Mouse (Mus musculus): ENCODE measurements around the gene Tmem132a. TPM values are rescaled to one million over a fixed set of nuclear protein-coding genes. Genes with fewer than 3 reads are reported as not detected.

Tmem132a gene
- total and polyA plus RNA-seq, 3 experiments, result 10.7 to 12.0 (median 11.5) TPM

- H3K4me3 ChIP-seq, result no peak overlapping the region
- H3K36me3 ChIP-seq (ENCODE audit: control insufficient read depth, insufficient read depth, low read length), result no peaks in the 10 kb centered on the region
- H3K79me2 ChIP-seq (replicated peaks; ENCODE audit: control insufficient read depth, insufficient read depth, low read length), result no peaks in the 10 kb centered on the region
- no peak for DNase-seq
- intact Hi-C loops (cut with DNase I), result no loop called here
- no peaks in the 10 kb centered on the region for H3K27me3 ChIP-seq (ENCODE audit: control insufficient read depth, insufficient read depth, low read length)
- 40% methylated on average over 2 of the region's 2 CpGs for WGBS
- no peak overlapping the region for H3K27ac ChIP-seq
- no peak overlapping the region for H3K9ac ChIP-seq (ENCODE audit: low read depth, low read length)
- no peaks in the 10 kb centered on the region for H3K4me1 ChIP-seq (ENCODE audit: control insufficient read depth, insufficient read depth, low read length)
- TF ChIP-seq POLR2A (IDR thresholded peaks at IDR 0.05; ENCODE audit: insufficient read depth, low read depth, low read length), result no peak
- no peak for TF ChIP-seq CTCF (IDR thresholded peaks at IDR 0.05)
- TF ChIP-seq EP300 (IDR thresholded peaks at IDR 0.05; ENCODE audit: insufficient read depth, low read depth, low read length), result no peak
Measured at GRCm38 (mm10) chr19:10856520-10856919, 13.2 kb downstream of the Tmem132a start.

- 90% methylated on average over 3 of the region's 3 CpGs for WGBS
- Histone ChIP-seq H3K36me3 (ENCODE audit: control insufficient read depth, insufficient read depth, low read length) (no peaks in the 10 kb centered on the region), H3K27ac (no peak overlapping the region), H3K4me1 (ENCODE audit: control insufficient read depth, insufficient read depth, low read length) (no peaks in the 10 kb centered on the region), H3K79me2 (replicated peaks; ENCODE audit: control insufficient read depth, insufficient read depth, low read length) (no peaks in the 10 kb centered on the region), H3K4me3 (no peak overlapping the region), H3K27me3 (ENCODE audit: control insufficient read depth, insufficient read depth, low read length) (no peaks in the 10 kb centered on the region), H3K9ac (ENCODE audit: low read depth, low read length) (no peak overlapping the region)
- DNase-seq, result no peak
- TF ChIP-seq CTCF (IDR thresholded peaks at IDR 0.05), result no peak
- no peak for TF ChIP-seq POLR2A (IDR thresholded peaks at IDR 0.05; ENCODE audit: insufficient read depth, low read depth, low read length)
- TF ChIP-seq EP300 (IDR thresholded peaks at IDR 0.05; ENCODE audit: insufficient read depth, low read depth, low read length), result no peak
- intact Hi-C loops (cut with DNase I), result no loop called here
Measured at GRCm38 (mm10) chr19:10855422-10855821, 14.3 kb downstream of the Tmem132a start.

- Histone ChIP-seq H3K79me2 (replicated peaks; ENCODE audit: control insufficient read depth, insufficient read depth, low read length) (no peaks in the 10 kb centered on the region), H3K36me3 (ENCODE audit: control insufficient read depth, insufficient read depth, low read length) (no peaks in the 10 kb centered on the region), H3K4me1 (ENCODE audit: control insufficient read depth, insufficient read depth, low read length) (peaks cover 3% of the 10 kb centered on the region), H3K9ac (ENCODE audit: low read depth, low read length) (no peak overlapping the region), H3K4me3 (no peak overlapping the region), H3K27me3 (ENCODE audit: control insufficient read depth, insufficient read depth, low read length) (no peaks in the 10 kb centered on the region), H3K27ac (no peak overlapping the region)
- no peak for TF ChIP-seq POLR2A (IDR thresholded peaks at IDR 0.05; ENCODE audit: insufficient read depth, low read depth, low read length)
- no peak for TF ChIP-seq CTCF (IDR thresholded peaks at IDR 0.05)
- TF ChIP-seq EP300 (IDR thresholded peaks at IDR 0.05; ENCODE audit: insufficient read depth, low read depth, low read length), result no peak
- peak; percentile 50 to 63 for DNase-seq
- intact Hi-C loops (cut with DNase I), result no loop called here
- 33% methylated on average over 3 of the region's 3 CpGs for WGBS
Measured at GRCm38 (mm10) chr19:10847311-10848087, 22.2 kb downstream of the Tmem132a start.

DNA sequence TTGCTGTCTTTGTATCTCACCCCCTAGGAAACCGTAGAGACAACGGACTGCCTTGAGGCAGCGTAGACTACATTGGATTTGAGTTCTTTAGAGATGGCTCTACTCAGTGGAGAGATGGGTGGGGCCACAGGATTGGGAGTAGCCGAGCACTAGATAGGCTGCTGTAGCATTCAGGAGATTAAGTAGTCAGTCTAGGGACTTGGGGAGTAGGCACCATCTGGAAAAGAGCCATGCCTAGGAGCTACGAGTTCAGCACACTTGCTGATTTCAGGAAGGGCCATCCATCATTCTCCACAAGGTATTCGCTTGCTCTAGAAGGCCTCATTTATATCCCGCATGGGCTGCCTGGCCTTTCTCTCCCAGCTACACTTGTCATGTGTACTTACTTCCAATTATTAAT, 23.6 kb downstream of the Tmem132a start:
- Histone ChIP-seq H3K9ac (ENCODE audit: low read depth, low read length) (no peak overlapping the region), H3K79me2 (replicated peaks; ENCODE audit: control insufficient read depth, insufficient read depth, low read length) (no peaks in the 10 kb centered on the region), H3K36me3 (ENCODE audit: control insufficient read depth, insufficient read depth, low read length) (no peaks in the 10 kb centered on the region), H3K4me3 (no peak overlapping the region), H3K27ac (no peak overlapping the region), H3K4me1 (ENCODE audit: control insufficient read depth, insufficient read depth, low read length) (peaks cover 5% of the 10 kb centered on the region), H3K27me3 (ENCODE audit: control insufficient read depth, insufficient read depth, low read length) (no peaks in the 10 kb centered on the region)
- intact Hi-C loops (cut with DNase I), result no loop called here
- WGBS, result 82% methylated on average over 7 of the region's 7 CpGs
- no peak for DNase-seq
- TF ChIP-seq CTCF (IDR thresholded peaks at IDR 0.05) (no peak), EP300 (IDR thresholded peaks at IDR 0.05; ENCODE audit: insufficient read depth, low read depth, low read length) (no peak), POLR2A (IDR thresholded peaks at IDR 0.05; ENCODE audit: insufficient read depth, low read depth, low read length) (no peak)

- Histone ChIP-seq H3K4me3 (no peak overlapping the region), H3K27ac (no peak overlapping the region), H3K27me3 (ENCODE audit: control insufficient read depth, insufficient read depth, low read length) (no peaks in the 10 kb centered on the region), H3K79me2 (replicated peaks; ENCODE audit: control insufficient read depth, insufficient read depth, low read length) (no peaks in the 10 kb centered on the region), H3K4me1 (ENCODE audit: control insufficient read depth, insufficient read depth, low read length) (peaks cover 5% of the 10 kb centered on the region), H3K9ac (ENCODE audit: low read depth, low read length) (no peak overlapping the region), H3K36me3 (ENCODE audit: control insufficient read depth, insufficient read depth, low read length) (no peaks in the 10 kb centered on the region)
- intact Hi-C loops (cut with DNase I), result no loop called here
- 87% methylated on average over 3 of the region's 3 CpGs for WGBS
- TF ChIP-seq POLR2A (IDR thresholded peaks at IDR 0.05; ENCODE audit: insufficient read depth, low read depth, low read length) (no peak), CTCF (IDR thresholded peaks at IDR 0.05) (no peak), EP300 (IDR thresholded peaks at IDR 0.05; ENCODE audit: insufficient read depth, low read depth, low read length) (no peak)
- no peak for DNase-seq
Measured at GRCm38 (mm10) chr19:10845454-10845853, 24.3 kb downstream of the Tmem132a start.

GRCm38 (mm10) chr19:10844206-10844605, 25.5 kb downstream of the Tmem132a start:
- Histone ChIP-seq H3K4me3 (no peak overlapping the region), H3K36me3 (ENCODE audit: control insufficient read depth, insufficient read depth, low read length) (no peaks in the 10 kb centered on the region), H3K27me3 (ENCODE audit: control insufficient read depth, insufficient read depth, low read length) (no peaks in the 10 kb centered on the region), H3K4me1 (ENCODE audit: control insufficient read depth, insufficient read depth, low read length) (peaks cover 5% of the 10 kb centered on the region), H3K79me2 (replicated peaks; ENCODE audit: control insufficient read depth, insufficient read depth, low read length) (no peaks in the 10 kb centered on the region), H3K27ac (no peak overlapping the region), H3K9ac (ENCODE audit: low read depth, low read length) (no peak overlapping the region)
- intact Hi-C loops (cut with DNase I), result no loop called here
- WGBS, result 93% methylated on average over 5 of the region's 5 CpGs
- no peak for DNase-seq
- TF ChIP-seq EP300 (IDR thresholded peaks at IDR 0.05; ENCODE audit: insufficient read depth, low read depth, low read length) (no peak), POLR2A (IDR thresholded peaks at IDR 0.05; ENCODE audit: insufficient read depth, low read depth, low read length) (no peak), CTCF (IDR thresholded peaks at IDR 0.05) (no peak)
